Mouse (Mus musculus): ENCODE data around the gene Unc93b1.

Gene Unc93b1

DNA sequence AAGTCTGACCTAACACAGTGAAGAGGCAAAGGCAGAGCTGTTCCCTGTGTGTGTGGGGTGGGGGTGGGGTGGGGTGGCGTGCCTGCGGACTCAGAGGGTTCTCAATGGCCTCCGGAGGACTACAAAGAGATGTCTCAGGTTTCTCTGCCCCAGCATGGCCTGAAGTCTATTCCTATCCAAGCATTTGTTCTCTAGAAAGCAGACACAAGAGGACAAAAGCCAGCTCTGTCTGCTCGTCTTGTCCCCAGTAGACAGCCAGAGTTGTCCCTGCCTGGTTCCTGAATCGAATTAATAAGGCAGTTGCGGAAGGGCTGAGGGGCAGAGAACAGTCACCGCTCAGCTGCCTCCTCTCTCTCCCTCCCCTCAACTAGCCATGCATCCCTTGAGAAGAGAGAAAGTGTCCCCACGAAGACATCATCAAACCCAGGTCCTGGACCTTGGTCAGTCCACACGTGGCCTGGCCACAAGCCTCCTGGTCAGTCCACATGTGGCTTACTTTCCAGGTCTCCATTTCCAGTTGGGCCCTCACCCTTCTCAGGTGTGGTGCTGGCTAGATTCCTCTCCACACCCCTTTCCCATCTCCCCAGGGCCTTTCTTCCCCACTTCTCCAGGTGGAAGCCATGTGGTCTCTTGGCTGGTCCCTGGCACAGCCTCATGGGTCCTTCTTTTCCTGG, 48.7 kb downstream of the Unc93b1 start:
- no peak for DNase-seq (ENCODE audit: low read depth, low spot score)

GRCm38 (mm10) chr19:3985261-3985681, 50.3 kb downstream of the Unc93b1 start:
- no peak for DNase-seq (ENCODE audit: low read depth, low spot score)

GRCm38 (mm10) chr19:3986334-3986733, 51.3 kb downstream of the Unc93b1 start, which contains the start of gene Acy3:
Acy3 (plus strand) TSS chr19:3986570.
- no peak for DNase-seq (ENCODE audit: low read depth, low spot score)

DNA sequence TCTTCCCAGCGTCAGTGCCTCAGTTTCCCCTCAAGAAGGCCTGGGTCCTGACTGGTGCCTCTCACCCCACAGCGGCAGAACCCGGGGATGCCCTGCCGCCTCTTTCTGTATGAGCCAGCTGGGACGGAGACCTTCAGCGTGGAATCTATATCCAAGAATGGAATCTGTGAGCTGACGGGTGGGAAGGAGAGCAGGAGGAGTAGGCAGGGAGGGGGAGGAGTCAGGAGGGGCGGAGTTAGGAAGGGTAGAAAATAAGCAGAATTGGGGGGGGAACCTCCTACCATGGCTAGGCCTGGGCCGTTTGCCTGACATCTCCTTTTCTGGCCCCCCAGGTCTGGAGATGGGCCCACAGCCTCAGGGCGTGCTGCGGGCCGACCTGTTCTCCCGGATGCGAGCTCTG, 53.1 kb downstream of the Unc93b1 start:
- no peak for DNase-seq (ENCODE audit: low read depth, low spot score)

GRCm38 (mm10) chr19:3988750-3989149, 53.8 kb downstream of the Unc93b1 start:
- DNase-seq (ENCODE audit: low read depth, low spot score): no peak

DNA sequence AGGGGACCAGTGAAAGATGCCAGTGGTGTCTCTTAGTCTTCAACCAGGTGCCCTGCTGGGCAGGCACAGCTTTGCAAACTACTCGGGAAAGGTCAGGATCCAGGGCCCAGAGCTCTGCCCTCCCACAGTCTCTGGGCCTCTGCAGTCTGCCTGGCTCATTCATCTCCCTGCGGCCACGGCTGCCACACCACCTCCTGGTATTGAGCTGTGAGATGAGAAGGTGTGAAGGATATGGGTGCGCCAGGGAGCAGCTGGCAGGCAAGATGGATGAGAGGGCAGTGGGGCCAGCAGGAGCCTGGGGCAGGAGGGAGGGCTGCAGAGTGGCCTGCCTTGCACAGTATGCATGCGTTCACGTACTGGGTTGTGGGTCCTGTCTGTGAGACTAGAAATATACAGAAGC, 55.8 kb downstream of the Unc93b1 start:
- no peak for DNase-seq (ENCODE audit: low read depth, low spot score)

DNA sequence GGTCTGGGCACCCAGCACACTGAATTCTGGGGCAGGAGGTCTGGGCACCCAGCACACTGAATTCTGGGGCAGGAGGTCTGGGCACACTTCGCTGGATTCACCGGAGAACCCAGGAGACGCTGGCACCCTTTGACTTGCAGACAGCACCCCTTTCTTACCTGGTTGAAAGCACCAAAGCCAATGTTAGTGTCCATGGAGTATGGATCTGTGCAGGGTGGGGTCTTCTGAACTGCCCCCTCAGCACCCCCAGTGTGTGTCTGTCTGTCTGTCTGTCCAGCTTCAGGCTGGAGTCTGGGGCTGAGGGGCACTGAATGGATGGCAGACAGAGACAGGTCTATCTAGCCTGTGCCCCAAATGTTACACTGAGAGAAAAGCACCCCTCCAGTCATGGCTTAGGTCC, 56.6 kb downstream of the Unc93b1 start:
- DNase-seq (ENCODE audit: low read depth, low spot score): no peak

GRCm38 (mm10) chr19:3991966-3992365, 57.0 kb downstream of the Unc93b1 start:
- DNase-seq (ENCODE audit: low read depth, low spot score): no peak

DNA sequence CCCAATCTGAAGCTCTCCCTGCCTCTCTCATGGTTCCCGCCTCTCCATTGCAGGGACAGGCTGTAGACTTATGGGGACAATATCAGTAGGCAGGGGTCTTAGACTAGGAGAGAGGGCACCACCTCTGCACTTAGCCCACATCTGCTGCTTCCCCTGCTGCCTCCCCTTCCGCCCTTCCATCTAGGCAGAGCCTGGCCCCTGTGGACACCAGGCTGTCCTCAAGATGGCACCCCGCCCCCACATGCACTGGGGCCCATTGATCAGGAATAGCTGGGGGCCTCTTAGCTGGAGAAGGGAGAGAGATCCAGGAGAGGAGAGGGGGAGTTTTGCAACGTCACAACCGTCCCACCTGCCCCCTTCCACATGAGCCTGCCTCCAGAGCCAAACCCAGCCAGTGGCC, 57.4 kb downstream of the Unc93b1 start, which contains the start of gene Tbx10:
Tbx10 (plus strand) TSS at position 337 of the 400 bp plus-strand sequence.
- DNase-seq (ENCODE audit: low read depth, low spot score): no peak

DNA sequence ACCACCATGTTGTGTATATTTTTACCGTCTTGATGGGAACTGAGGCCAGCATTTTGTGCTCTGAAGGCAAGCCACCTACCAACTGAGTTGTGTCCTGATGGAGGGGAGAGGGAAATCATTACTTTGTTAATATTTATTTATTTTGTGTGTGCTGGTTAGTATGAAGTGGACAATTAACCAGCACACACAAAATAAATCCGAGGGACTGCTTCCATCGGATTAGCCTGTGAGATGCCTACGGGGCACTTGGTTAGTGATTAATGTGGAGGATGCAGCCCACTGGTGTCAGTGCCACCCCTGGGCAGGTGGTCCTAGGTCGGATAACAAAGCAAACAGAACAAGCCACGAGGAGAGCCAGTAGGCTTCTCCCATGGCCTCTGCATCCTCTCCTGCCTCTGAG, 59.9 kb downstream of the Unc93b1 start:
- no peak for DNase-seq (ENCODE audit: low read depth, low spot score)

GRCm38 (mm10) chr19:3995505-3995904, 60.5 kb downstream of the Unc93b1 start:
- no peak for DNase-seq (ENCODE audit: low read depth, low spot score)

GRCm38 (mm10) chr19:3996106-3996505, 61.1 kb downstream of the Unc93b1 start:
- no peak for DNase-seq (ENCODE audit: low read depth, low spot score)

DNA sequence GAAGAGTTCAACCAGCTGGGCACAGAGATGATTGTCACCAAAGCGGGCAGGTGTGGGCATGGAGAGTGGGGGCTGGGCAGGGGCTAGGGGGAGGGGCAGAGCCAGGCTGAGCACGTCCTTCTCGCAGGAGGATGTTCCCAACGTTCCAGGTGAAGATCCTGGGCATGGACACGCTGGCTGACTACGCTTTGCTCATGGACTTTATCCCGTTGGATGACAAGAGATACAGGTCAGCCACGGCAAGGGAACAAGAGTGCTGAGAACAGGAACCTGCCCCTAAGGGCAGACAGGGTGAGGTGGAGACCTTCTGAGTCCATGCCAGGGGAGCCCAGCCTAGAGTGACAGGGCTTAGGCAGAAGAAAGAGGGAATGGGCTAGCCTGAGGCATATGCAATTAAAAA, 61.8 kb downstream of the Unc93b1 start:
- DNase-seq (ENCODE audit: low read depth, low spot score): no peak

- no peak for DNase-seq (ENCODE audit: low read depth, low spot score)
Observed at GRCm38 (mm10) chr19:3997231-3997630, 62.2 kb downstream of the Unc93b1 start.

DNA sequence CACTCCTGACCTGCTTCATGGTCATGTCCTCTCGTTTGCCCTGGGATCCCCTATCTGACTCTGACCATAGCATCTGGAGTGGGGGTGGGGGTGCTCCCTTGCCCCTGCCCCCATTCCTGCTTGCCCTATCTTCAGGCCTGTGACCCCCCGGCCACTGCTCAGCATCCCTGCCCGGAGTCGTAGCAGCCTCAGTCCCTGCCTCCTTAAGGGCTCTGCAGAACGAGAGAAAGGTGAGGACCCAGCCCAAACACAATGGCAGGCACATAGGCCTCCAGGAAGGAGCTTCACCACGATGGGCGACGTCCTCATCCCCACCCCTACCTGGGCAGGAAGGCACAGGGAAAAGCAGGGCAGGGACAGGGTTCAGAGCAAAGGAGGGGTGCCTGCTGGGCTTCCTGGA, 63.3 kb downstream of the Unc93b1 start:
- no peak for DNase-seq (ENCODE audit: low read depth, low spot score)

All from brain, embryonic 18.5 days (tissue).